Mouse (Mus musculus): Measurements from ENCODE around the gene Megf8. TPM values are rescaled to one million over a fixed set of nuclear protein-coding genes. Genes with fewer than 3 reads are reported as not detected.
A peak's percentile ranks its signal among the peaks of the same experiment; 100 is the strongest.

Megf8 gene
- polyA plus RNA-seq, 1 experiment = not detected

- Histone ChIP-seq H3K27ac (ENCODE audit: insufficient read depth, low read depth, low read length) (no peak overlapping the region), H3K4me3 (ENCODE audit: insufficient read depth, low read depth, low read length) (no peak overlapping the region), H3K4me1 (ENCODE audit: control insufficient read depth, insufficient read depth, low read length) (peaks cover 34% of the 10 kb centered on the region)
- no peak for TF ChIP-seq CTCF (IDR thresholded peaks at IDR 0.05; ENCODE audit: insufficient read depth, low read depth, low read length)
- TF ChIP-seq POLR2A (IDR thresholded peaks at IDR 0.05; ENCODE audit: insufficient read depth, low read depth, low read length) = no peak
- WGBS = 89% methylated on average over 7 of the region's 7 CpGs
These were observed 72.0 kb downstream of the Megf8 start for GRCm38 (mm10) chr7:25388916-25389315.

DNA sequence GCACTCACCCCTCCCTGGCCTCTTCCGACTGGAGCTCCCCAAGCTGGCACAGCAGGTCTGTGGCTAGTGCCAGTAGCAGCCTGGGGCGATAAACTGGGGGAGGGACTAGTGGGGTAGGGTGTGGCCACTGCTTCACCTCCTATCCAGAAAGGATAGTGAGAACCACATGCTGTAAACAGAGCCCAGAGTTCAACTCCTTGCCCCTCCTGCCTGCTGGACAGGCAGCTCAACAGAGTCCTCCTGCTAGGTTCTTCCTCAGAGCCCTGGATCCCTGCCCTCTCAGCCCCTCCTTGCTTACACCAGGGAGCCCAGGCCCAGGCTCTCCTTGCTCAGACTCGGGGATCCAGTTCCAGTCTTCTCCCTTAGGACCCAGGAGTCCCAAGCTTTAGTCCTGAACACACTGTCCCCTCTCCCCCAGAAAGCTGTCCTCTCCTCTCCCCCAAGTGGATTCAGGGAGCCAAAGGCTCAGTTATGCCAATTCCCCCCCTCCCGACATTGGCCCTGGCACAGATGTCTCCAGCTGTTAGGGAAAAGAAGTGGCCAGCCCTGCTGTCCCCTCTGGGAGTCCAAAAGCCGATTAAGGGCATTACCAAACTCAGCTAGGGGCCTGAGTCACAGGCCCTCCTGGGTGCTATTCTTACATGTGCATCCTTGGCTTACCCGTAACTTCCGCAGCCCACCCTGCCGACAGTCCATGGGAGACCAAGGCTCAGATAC is 73.2 kb downstream of the Megf8 start:
- WGBS = 54% methylated on average over 8 of the region's 8 CpGs
- H3K4me3 ChIP-seq (ENCODE audit: insufficient read depth, low read depth, low read length) = no peak overlapping the region
- peaks cover 37% of the 10 kb centered on the region for H3K4me1 ChIP-seq (ENCODE audit: control insufficient read depth, insufficient read depth, low read length)
- TF ChIP-seq CTCF (IDR thresholded peaks at IDR 0.05; ENCODE audit: insufficient read depth, low read depth, low read length) (no peak), POLR2A (IDR thresholded peaks at IDR 0.05; ENCODE audit: insufficient read depth, low read depth, low read length) (no peak)
- peak overlapping the region; percentile 38; the same call in 1 of the 2 replicates for H3K27ac ChIP-seq (ENCODE audit: insufficient read depth, low read depth, low read length)

GRCm38 (mm10) chr7:25390986-25391385 is 74.0 kb downstream of the Megf8 start:
- WGBS = 82% methylated on average over 2 of the region's 2 CpGs
- no peak overlapping the region for H3K4me3 ChIP-seq (ENCODE audit: insufficient read depth, low read depth, low read length)
- H3K4me1 ChIP-seq (ENCODE audit: control insufficient read depth, insufficient read depth, low read length) = peaks cover 34% of the 10 kb centered on the region
- TF ChIP-seq POLR2A (IDR thresholded peaks at IDR 0.05; ENCODE audit: insufficient read depth, low read depth, low read length) (no peak), CTCF (IDR thresholded peaks at IDR 0.05; ENCODE audit: insufficient read depth, low read depth, low read length) (no peak)
- no peak overlapping the region for H3K27ac ChIP-seq (ENCODE audit: insufficient read depth, low read depth, low read length)

- WGBS = 65% methylated on average over 2 of the region's 2 CpGs
These were observed 75.0 kb downstream of the Megf8 start for GRCm38 (mm10) chr7:25391856-25392453.

DNA sequence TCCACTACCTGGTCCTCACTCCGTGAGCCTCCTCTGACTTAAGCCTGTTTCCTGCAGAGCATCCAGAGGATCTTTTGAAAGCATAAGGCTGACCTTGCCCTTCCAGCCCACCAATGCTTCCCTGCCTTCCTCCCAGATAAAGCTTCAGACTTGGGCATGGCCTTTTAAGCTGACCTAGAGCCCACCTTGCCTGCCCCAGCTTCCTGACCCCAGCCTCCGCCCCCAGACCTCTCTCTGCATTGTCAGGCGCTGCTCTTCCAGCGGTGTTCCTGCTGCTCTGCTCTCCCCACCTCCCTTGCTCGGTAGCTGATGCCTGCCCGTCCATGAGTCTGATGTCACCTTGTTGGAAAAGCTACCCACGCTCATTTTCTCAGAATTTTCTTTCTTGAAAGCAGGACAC is 75.9 kb downstream of the Megf8 start:
- TF ChIP-seq POLR2A (IDR thresholded peaks at IDR 0.05; ENCODE audit: insufficient read depth, low read depth, low read length) = no peak
- WGBS = 72% methylated on average over 7 of the region's 7 CpGs
- H3K27ac ChIP-seq (ENCODE audit: insufficient read depth, low read depth, low read length) = no peak overlapping the region

More at GRCm38 (mm10) chr7:25391856-25392453, 75.0 kb downstream of the Megf8 start:
- TF ChIP-seq CTCF (IDR thresholded peaks at IDR 0.05; ENCODE audit: insufficient read depth, low read depth, low read length) = no peak
- TF ChIP-seq POLR2A (IDR thresholded peaks at IDR 0.05; ENCODE audit: insufficient read depth, low read depth, low read length) = no peak
- Histone ChIP-seq H3K4me1 (ENCODE audit: control insufficient read depth, insufficient read depth, low read length) (peaks cover 36% of the 10 kb centered on the region), H3K27ac (ENCODE audit: insufficient read depth, low read depth, low read length) (no peak overlapping the region), H3K4me3 (ENCODE audit: insufficient read depth, low read depth, low read length) (no peak overlapping the region)

DNA sequence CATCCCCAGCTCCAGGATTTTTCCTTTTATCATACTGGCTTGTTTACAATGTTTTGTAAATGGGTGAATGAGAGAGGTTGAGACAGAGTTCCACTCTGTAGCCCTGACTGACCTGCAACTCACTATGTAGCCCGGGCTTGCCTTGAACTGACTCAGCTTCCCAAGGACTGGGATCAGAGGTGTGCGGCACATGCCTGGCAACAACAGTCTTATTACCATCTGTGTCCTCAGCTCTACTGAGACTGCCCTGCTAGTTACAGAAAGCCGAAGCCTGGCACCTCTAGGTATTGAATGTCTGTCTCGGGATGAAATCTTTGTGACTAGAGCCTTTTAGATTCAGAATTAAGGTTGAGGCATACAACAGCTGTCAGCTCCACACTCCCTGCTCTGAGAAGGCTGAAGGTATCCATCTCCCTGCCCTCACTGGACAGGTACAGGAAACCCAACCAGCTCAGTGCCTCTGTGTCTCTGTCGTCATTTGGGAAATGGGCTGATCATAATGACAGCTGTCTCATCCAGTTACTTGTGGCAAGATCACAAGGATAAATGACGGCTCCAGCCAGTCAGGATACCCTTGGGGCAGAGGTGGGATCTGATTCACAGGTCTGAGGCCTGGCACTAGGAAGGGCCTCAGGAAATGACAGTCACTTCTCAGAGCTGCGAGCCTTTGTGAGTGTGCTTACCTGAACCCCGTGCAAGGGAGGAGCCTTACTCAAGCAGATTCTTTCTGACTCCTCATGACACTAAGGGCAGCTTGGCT is 76.7 kb downstream of the Megf8 start:
- 73% methylated on average over 8 of the region's 8 CpGs for WGBS

More for the DNA sequence above, 75.9 kb downstream of the Megf8 start:
- Histone ChIP-seq H3K4me3 (ENCODE audit: insufficient read depth, low read depth, low read length) (no peak overlapping the region), H3K4me1 (ENCODE audit: control insufficient read depth, insufficient read depth, low read length) (peaks cover 36% of the 10 kb centered on the region)

GRCm38 (mm10) chr7:25394754-25395153 is 77.8 kb downstream of the Megf8 start:
- TF ChIP-seq CTCF (IDR thresholded peaks at IDR 0.05; ENCODE audit: insufficient read depth, low read depth, low read length) (no peak), POLR2A (IDR thresholded peaks at IDR 0.05; ENCODE audit: insufficient read depth, low read depth, low read length) (no peak)
- H3K4me1 ChIP-seq (ENCODE audit: control insufficient read depth, insufficient read depth, low read length) = peaks cover 36% of the 10 kb centered on the region
- H3K4me3 ChIP-seq (ENCODE audit: insufficient read depth, low read depth, low read length) = peak overlapping the region; percentile 72
- WGBS = 4% methylated on average over 7 of the region's 7 CpGs
- H3K27ac ChIP-seq (ENCODE audit: insufficient read depth, low read depth, low read length) = peak overlapping the region; percentile 34; the same call in 1 of the 2 replicates

More for the DNA sequence above, 76.7 kb downstream of the Megf8 start:
- Histone ChIP-seq H3K4me3 (ENCODE audit: insufficient read depth, low read depth, low read length) (no peak overlapping the region), H3K4me1 (ENCODE audit: control insufficient read depth, insufficient read depth, low read length) (peaks cover 36% of the 10 kb centered on the region), H3K27ac (ENCODE audit: insufficient read depth, low read depth, low read length) (no peak overlapping the region)
- TF ChIP-seq POLR2A (IDR thresholded peaks at IDR 0.05; ENCODE audit: insufficient read depth, low read depth, low read length) (no peak), CTCF (IDR thresholded peaks at IDR 0.05; ENCODE audit: insufficient read depth, low read depth, low read length) (no peak)

- H3K27ac ChIP-seq (ENCODE audit: insufficient read depth, low read depth, low read length) = peak overlapping the region; percentile 34
- H3K4me3 ChIP-seq (ENCODE audit: insufficient read depth, low read depth, low read length) = peak overlapping the region; percentile 72
- H3K4me1 ChIP-seq (ENCODE audit: control insufficient read depth, insufficient read depth, low read length) = peaks cover 32% of the 10 kb centered on the region
- TF ChIP-seq POLR2A (IDR thresholded peaks at IDR 0.05; ENCODE audit: insufficient read depth, low read depth, low read length) (no peak), CTCF (IDR thresholded peaks at IDR 0.05; ENCODE audit: insufficient read depth, low read depth, low read length) (no peak)
- WGBS = under 1% methylated on average over 22 of the region's 22 CpGs
These were observed 78.2 kb downstream of the Megf8 start for GRCm38 (mm10) chr7:25395186-25395557.

Measured in olfactory bulb, adult 2 months (tissue).